Mouse (Mus musculus) T-helper 17 cell (primary cell): ENCODE results near the gene Ppp4c.

Experiments
- in situ Hi-C, 2 experiments: fragments of 300-600 bp; cut with MboI, MseI; formaldehyde crosslinking; loops; 1 replicate in 1 of 2; 2 replicates in 1 of 2; pipeline ENCODE4 v1.15.1; 2025; ENCODE audit warnings: high pct_unique_total_duplicates in 2 of 2

Ppp4c gene

DNA sequence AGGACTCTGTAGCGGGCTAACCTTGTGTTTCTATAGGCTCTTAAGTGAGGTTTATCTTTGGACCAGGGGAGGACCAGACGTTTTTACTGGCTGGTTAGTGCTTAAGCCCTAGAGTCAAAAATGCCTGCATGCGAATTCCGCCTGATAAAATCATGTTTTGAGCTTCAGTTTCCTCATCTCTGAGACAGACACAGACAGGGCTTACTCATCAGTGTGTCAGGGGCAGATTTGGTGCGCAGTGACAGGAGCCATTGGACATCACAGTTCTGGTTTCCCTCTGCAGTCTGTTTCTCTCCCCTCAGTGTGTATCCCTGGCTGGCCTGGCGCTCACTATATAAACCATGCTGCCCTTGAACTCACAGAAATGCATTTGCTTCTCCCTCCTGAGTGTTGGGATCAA lies 10.9 kb upstream of the Ppp4c start:
- in situ Hi-C loops: no loop called here

DNA sequence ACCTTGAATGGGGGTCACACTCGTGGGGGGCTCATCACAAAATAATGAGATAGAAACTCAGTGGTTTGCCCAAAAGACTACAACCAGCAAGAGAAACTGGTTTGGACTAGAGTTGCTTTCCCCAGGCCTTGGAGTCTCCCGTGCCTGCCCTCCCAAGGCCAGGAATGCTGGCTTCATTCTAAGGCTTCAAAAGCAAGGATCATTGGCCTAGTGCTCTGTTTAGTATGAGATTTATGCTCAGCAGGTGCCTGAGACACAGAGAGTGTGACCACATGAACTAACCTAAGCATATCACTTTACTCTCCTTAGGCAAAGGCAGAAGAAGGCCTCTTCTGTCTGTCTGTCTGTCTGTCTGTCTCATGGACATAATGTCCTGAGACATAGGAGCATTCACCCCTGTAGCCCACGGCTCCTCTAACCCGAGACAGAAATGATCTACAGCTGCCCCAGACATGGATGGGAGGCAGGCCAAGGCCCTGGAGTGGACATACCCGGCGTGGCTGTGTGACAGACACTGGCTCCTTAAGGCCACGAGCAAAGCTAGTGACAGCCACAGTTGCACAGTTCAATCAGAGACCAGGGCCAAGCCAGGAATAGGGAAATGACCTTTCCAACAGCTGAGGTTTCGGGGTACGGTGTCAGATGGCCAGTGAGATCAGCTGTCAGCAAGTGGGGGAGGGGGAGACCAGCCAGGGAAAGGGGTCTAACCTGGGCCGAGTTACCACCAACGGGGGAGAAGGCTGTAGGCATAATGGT lies 10.0 kb upstream of the Ppp4c start:
- in situ Hi-C loops: no loop called here

DNA sequence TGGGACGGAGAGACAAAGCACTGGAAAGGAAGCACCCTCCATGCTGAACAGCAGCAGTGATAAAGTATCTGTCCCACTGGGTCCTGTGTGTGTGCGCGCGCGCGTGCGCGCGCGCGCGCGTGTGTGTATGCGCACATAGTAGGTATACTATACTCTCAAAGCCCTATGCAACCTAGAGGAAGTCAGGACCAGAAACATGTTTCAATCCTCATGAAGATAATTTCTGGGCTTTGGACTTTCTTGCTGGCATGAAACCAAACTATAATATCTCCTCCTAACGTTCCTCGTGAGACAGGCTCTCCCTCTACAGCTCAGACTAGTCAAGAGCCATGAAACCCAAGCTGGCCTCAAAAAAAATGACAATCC lies 8.7 kb upstream of the Ppp4c start:
- in situ Hi-C loops: no loop called here

DNA sequence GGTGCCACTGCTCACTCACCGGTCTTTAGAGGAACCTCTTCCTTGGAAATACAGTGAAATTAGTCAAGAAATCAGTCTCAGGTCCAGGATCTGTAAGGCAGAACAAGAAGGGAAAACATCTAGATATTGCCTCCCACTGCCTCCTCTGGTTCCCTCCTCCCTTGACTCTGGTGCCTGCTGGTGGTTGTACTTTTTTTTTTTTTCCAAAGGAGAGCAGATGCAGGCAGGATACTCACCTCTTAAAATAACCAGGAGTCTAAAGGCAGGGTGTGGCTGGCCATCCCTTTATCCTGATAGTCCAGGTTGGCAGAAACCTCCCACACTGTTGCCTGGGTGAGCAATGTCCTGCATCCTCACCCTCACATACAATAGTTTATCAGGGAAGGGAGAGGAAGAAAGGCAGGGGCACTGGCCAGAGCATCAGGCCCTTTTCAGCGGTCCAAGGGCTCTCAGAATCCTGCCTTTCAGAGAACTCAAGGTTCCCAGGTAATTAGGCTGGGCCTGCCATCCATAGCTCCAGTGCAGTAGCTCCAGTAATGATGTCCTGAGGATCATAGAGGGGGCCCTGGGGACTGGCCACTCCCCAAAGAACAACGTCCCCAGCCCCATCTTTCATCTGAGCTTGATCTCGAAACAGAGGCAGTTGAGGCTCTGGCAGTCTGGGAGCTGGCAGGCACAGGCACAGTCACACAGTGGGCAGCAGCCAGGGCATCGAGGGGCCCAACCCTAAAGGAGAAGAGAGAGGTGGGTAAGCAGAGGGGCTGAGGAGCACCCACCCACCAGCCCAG lies 8.2 kb upstream of the Ppp4c start:
- in situ Hi-C loops: no loop called here

DNA sequence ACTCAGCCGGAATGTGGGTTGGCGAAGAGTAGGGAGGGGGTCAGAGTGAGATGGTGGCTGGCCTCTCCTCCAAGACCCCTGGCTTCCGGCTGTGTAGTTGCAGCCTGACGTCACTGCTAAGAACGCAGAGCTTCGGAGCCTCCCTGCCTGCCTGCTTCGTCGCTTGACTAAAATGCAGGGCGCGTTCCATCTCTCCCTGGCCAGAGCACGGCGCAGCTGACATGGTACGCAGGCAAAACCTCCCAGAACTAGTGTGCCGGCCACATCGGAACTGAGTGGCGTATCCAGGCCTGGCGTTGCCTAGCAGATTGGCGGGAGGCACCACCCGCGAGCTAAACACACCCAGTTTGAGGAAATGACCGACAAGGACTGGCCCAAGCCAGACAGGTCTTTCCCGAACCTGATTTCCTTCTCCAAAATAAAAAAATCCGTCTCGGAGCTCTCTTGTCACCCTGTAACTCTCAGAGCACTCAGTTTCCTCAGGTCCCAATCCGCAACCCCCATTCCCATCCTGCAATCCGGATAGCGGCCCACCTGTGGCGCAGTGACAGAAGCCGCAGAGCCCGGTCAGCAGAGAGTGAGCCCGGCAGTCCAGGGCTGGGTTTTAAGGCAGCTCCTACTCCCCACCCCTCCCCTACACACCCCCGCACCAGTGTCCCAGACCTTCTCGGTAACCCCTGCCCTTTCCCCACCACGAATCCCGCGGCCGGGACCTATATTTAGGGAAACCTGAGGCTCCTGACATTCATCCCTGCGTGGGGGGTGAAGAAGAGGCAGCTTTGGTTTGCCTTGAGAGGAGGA lies 7.4 kb upstream of the Ppp4c start:
- in situ Hi-C loops: loop anchor here in 1 of 2 experiments (10.0 kb wide), 1 partner anchor 415 kb away; no protein-coding TSS in a partner anchor

DNA sequence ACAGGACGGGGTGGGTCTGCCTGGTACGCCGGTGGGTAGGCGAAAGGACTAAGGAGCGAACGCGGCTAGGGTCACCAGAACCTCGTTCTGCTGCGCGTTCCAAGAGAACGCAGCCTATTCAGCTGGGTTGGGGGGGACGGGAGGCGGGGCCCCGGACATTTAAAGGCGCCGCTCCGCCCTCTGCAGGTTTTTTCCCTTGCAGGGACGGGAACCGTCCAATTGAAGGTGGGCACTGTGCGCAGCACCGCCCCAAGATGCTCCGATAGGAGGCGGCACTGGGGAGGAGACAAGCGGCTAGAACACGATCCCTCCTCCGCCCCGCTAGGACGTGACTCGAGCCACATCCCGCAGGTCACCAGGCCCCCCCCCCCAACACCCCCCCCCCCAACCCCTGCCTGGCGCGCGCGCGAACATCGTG lies 6.8 kb upstream of the Ppp4c start:
- in situ Hi-C loops: loop anchor here in 1 of 2 experiments (10.0 kb wide), 1 partner anchor 416 kb away; no protein-coding TSS in a partner anchor

DNA sequence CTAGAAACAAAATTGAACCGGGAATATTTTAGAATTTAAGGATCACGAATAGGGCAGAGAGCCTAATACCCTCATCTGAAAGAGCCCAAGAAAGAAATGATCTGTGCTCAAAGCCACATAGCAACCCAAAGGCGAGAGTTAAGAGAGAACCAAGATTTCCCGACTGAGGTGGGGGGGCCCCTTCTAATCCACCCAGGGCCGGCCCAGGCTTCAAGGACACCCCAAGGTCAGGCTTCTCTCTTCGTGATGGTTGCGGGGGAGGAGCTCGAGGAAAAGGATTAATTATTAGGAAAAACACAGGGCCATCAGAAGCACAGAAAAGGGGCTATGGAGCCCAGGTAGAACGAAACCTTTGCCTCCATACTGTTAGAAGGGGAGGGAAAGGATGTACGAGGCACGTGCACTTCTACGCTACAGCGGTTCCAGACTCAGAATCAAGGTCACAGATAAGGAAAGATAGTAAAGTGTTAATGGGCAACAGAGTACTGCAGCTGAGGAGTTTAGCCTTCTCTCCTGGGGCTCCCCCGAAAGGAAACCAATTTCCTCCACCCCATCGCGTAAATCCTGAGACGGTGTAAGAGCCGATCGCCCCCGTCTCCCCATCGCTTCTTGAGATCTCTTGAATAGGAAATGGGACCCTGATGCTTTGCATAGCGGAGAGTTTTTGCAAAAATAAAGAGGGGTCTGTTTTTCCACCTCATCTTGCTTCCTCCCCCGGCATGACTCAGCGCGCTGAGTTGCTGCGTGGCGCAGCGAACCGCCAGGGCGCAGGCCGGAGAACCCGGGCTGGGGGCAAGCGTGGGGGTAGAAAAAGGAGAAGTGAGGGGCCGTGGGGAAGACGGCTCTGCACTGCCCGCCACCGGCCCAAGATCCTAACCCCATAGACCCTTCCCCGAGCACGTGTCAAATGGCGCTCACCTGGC lies 6.1 kb upstream of the Ppp4c start:
- in situ Hi-C loops: loop anchor here in 1 of 2 experiments (10.0 kb wide), 1 partner anchor 416 kb away; no protein-coding TSS in a partner anchor

DNA sequence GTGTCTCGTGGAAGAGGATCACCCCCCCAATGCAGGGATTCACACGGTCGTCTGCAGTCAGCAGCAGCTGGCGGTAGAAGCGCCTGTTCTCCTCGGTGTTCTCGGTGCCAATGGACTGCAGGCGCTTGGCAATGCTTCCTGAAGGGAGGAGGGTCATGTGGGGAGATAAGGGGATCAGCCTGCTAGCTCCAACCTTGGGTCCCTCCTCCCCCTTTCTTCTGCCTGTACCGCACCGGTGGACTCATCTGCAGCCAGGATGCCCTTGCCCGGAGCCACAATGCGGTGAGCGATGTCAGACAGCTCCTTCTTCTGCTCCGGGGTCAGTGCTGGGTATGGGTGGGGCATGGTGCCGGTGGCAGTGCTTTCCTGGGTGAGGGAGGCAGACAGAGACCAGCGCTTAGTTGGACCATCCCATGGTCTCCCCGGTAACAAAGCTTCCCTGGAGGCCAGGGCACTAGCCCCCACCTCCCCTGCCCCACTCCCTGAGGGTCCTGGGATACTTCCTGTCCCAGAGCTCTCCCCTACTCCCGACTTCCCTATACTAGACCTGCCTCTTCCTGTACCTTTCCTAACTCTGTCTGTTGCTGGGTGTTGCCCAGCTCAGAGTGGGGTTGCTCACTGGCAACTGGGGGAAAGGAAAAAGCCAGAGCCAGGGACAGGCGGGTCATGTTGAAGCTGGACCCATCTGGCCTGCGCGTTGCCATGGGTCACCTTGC lies 5.3 kb upstream of the Ppp4c start, which contains the start of gene Fam57b:
Gene Fam57b (plus strand): TSS at position 258 of the 716 bp plus-strand sequence.
- in situ Hi-C loops: loop anchor here in 1 of 2 experiments (10.0 kb wide), 1 partner anchor 417 kb away; no protein-coding TSS in a partner anchor

DNA sequence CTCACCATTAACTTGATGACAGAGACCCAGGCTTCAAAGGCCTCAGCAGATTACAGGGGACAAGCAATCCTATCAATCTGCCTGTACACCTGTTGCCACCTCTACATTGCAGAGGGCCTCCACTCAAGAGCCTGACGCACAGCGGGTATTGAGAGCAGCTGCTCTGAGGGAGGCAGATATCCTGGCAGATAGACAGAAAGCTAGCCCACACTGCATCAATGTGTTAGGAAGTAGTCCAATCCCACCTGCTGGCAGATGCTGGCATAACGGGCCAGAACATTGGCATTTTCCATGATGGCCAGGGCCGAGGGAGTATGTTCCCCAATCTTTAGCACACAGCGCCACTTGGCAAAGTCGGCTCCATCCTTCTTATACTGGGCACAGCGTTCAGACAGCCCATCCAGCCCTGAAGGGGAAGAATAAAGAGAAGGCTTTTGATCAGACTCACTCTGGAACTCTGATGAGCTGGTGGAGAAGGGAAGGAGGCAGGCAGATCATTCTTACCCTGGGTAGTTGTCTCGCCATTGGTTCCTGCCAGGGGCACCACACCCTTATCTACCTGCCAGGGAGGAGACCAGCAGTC lies 4.1 kb upstream of the Ppp4c start:
- in situ Hi-C loops: loop anchor here in 1 of 2 experiments (10.0 kb wide), 1 partner anchor 418 kb away; no protein-coding TSS in a partner anchor

DNA sequence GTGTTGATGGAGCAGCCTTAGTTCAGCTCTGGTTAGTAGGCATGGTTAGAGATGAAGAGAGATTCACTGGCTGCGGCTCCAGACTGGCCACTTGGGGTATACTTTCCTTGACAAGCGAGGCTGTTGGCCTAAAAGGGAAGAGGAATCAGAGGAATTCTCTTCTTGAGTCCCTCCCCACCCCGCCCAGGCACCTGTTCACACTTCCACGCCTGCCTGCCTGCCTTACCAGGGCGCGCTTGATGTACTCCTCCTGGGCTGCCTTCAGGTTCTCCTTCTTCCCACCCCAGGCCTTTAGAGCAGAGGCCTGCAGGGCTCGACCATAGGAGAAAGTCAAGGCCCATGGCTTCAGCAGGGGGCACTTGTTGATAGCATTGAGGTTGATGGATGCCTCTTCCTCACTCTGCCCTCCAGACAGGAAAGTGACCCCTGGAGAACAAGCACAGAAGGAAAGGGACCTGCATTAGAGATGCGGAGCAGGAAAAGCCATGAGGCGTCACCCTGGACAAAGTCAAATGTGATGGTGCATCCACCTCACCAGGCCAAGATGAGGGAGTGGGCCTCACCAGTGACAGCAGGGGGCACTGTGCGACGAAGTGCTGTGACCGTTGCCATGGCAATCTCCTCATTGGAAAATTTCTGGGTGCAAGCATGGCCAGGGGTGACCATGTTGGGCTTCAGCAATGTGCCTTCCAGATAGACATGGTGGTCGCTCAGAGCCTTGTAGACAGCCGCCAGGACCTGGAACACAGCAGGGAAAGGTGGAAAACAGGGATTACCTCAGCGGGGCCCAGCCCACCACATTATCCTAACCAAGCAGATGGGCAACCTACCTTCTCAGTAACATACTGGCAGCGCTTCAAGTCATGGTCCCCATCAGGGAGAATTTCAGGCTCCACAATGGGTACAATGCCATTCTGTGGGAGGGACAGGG lies 3.4 kb upstream of the Ppp4c start:
- in situ Hi-C loops: loop anchor here in 1 of 2 experiments (10.0 kb wide), 1 partner anchor 419 kb away; no protein-coding TSS in a partner anchor

DNA sequence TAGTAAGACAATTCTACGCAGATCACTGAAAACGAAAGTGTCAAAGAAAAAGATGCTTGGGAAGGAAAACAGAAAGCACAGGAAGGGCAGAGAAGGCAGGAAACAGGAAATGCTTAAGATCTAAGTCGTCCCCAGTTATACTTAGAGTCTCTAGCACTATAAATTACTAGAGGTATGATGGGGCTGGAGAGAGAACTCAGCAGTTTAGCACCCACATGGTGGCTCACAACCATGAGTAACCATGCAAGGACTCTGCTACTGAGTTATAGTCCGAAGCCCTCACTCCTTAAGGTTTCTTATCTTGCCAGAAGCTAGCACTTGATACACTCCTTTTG lies 1.9 kb upstream of the Ppp4c start:
- in situ Hi-C loops: loop anchor here (5.0 to 10.0 kb wide), 2 partner anchors 317 to 421 kb away; partner anchors contain the start of gene Sh2b1 (in 1 of the 2)

DNA sequence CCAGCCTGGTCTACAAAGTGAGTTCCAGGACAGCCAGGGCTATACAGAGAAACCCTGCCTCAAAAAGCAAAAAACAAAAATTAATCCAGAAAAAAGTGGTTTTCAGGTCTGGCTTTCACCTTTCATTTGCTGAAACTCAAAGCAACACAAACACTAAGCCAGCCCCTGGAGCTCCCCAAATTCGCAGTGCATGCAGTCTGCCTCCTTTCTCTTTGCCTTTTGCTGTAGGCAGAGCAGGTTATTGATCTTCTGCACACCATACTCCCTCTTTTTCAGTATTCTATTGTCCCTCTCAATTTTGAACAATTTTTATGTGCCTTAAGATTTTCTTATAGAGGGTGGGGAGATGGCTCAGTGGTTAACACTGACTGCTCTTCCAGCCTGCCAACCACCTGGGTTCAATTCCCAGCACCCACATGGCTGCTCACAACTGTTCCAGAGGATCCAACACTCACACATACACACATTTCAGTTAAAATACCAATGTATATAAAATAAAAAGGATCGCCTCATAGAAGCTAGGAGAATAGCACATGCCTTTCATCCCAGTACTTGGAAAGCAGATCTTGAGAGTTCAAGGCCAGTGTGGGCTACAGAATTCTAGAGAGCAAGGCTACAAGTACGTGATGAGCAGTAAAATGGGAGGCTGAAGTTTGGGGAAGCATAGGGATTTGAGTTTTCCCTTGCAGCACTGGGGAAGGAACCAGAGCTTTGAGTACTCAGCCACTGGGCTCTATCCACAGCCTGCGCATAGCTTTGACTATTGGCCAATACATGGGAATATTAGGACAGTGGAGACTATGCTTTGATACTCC lies 1.4 kb upstream of the Ppp4c start:
- in situ Hi-C loops: loop anchor here (5.0 to 10.0 kb wide), 2 partner anchors 316 to 421 kb away; partner anchors contain the start of gene Sh2b1 (in 1 of the 2)

DNA sequence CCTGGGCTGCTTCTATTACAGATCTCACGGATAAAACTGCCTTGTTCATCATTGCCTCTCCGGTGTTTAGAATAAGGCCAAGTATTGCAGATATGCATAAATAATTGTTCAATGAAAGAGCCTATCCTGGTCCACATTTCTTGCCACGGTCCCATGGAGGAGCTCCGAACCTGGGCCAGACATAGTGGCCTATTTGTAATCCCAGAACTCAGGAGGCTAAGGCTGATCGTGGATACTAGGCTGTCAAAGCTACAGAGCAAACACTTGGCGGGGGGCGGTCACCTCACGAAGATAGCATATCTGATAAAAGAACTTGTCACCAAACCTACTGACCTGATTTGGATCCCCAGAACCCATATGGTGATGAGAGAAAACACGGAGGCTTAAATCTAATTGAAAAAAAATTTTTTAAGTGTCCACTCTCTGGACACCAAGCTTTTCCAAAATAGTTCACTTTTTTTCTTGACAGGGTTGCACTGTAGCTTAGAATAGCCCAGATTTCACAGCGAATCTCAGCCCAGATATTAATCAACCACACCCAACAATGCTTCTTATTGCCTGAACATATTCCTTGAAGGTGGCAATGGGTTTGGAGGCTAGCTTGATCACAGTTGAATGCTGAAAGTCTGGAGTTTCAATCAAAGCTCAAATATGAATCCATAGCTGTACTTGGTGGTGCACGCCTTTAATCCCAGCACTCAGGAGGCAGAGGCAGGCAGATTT lies 586 bp upstream of the Ppp4c start:
- in situ Hi-C loops: loop anchor here (5.0 to 10.0 kb wide), 2 partner anchors 316 to 422 kb away; partner anchors contain the start of gene Sh2b1 (in 1 of the 2)

DNA sequence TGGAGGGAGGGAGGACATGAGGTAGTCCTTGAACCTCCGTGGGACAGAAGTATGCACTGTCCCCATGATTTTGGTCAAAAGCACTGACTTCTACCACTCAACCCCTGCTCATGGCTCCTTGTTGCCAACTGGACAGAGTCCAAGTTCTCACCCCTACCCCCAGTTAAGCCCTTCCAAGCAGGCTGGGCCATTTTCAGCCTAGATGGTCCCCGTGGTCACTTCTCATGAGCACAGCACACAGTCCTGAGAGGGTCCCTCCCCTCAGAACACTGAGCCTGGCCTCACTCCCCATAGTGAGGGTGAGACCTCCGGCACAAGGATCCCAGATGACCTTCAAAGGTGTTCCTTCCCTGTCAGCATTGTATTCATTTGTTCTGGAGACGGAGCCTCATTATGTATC lies 3.2 kb downstream of the Ppp4c start:
- in situ Hi-C loops: loop anchor here in 1 of 2 experiments (10.0 kb wide), 1 partner anchor 696 kb away; no protein-coding TSS in a partner anchor

DNA sequence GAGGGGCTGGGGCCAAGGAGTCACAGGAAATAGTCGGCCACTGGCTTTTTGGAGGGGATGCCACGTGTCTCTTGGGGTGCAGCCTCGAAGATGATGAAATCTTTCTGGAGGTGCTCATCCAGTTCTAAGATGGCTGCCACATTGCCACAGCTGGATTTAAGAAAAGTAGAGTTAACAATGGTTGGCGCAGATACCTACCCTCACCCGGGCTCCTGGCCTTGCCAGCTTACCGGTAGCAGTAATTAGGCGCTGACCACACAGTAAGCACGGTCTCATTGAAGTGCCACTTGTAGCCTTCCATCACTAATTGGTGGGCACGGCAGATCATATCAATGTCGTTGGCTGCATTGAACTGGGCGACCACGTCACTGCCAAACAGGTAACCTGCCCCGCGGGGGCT lies 6.2 kb downstream of the Ppp4c start:
- in situ Hi-C loops: loop anchor here in 1 of 2 experiments (10.0 kb wide), 1 partner anchor 699 kb away; no protein-coding TSS in a partner anchor

DNA sequence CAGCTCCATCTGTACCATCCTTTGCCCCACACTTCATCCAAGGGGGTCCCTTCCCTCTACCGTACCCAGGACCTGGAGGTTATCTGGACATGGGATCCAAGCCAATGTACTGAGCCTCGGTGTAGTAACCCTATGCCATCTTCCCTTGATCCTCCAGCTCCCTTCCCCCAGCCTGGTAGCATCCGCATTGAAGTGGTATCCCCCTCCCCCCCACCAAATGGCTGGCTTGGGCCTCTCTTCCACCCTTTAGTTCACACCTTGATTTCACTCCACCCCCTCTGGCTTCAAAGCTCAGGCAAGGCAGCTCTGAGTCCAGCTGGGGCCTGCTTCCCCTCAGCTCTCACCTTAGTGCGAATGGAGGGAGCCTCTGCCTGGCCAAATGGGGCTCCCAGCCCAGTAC lies 7.2 kb downstream of the Ppp4c start:
- in situ Hi-C loops: loop anchor here in 1 of 2 experiments (10.0 kb wide), 1 partner anchor 700 kb away; no protein-coding TSS in a partner anchor
